Mouse (Mus musculus) gastrocnemius, adult 18-20 months (tissue): ENCODE measurements around the gene Fam118a. TPM values are rescaled to one million over a fixed set of nuclear protein-coding genes. Genes with fewer than 3 reads are reported as not detected.
"Not testable (repeated sequence)": the region's sequence is repeated elsewhere in the genome, so short reads cannot be mapped to it uniquely, and the experiment has no call there.

Experiments used
- DNase-seq: peaks from one replicate; pipeline ENCODE4 v3.0.0; 2021; ENCODE audit warnings: low spot score
- long read RNA-seq, 2 experiments: library from polyadenylated mRNA; stranded (forward); transcript quantifications; one replicate each; pipeline ENCODE4 v2.0.0; 2021
- total RNA-seq, 2 experiments: library from RNA; stranded (reverse); gene quantifications; 2 replicates each; pipeline ENCODE4 v1.2.3; 2021

Gene Fam118a
- total RNA-seq: 1 to 10 TPM; 3.9 to 4.5 TPM
- long read RNA-seq, experiment 1, partial matches to known transcripts: 1 of 9 reads
- long read RNA-seq, experiment 1, other reads (novel, unspliced or antisense): 4 of 9 reads
- long read RNA-seq, experiment 2, transcript Fam118a-201 (9 exons, 2,518 nt): major isoform, 6 of 12 reads
- long read RNA-seq, experiment 2, partial matches to known transcripts: 1 of 12 reads
- long read RNA-seq, experiment 2, other reads (novel, unspliced or antisense): 5 of 12 reads

DNA sequence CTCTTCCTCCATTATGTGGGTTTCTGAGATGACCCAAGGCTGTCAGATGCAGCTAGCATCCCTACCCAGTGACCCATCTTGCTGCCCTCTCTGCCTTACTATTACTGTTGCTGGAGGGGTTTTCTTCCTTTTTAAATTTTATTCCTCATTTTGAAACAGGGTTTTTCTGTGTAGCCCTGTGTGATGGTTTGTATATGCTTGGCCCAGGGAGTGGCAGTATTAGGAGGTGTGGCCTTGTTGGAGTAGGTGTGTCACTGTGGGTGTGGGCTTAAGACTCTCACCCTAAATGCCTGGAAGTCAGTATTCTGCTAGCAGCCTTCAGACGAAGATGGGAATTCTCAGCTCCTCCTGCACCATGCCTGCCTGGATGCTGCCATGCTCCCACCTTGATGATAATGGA lies at the start of gene Fam118a:
Gene Fam118a, plus strand, starts transcription at position 301 of the 400 bp plus-strand sequence.
- not testable (repeated sequence) for DNase-seq

- peak; percentile 65 for DNase-seq
Measured at GRCm38 (mm10) chr15:84981609-84982313, 47.0 kb upstream of the Fam118a start.

GRCm38 (mm10) chr15:84982888-84983287 lies 45.9 kb upstream of the Fam118a start:
- no peak for DNase-seq

GRCm38 (mm10) chr15:84983721-84984120 lies 45.0 kb upstream of the Fam118a start:
- DNase-seq: no peak

- DNase-seq: no peak
Measured at GRCm38 (mm10) chr15:84985516-84986160, 43.1 kb upstream of the Fam118a start.

GRCm38 (mm10) chr15:84986171-84987019 lies 42.4 kb upstream of the Fam118a start:
- no peak for DNase-seq

- peak; percentile 44 for DNase-seq
Measured at GRCm38 (mm10) chr15:84987020-84987815, 41.5 kb upstream of the Fam118a start.

GRCm38 (mm10) chr15:84987874-84988825 lies 40.6 kb upstream of the Fam118a start, which contains the start of gene 5031439G07Rik:
Gene 5031439G07Rik, minus strand, starts transcription at chr15:84988551.
- peak; percentile 95 for DNase-seq

- no peak for DNase-seq
Measured at GRCm38 (mm10) chr15:84989098-84989497, 39.6 kb upstream of the Fam118a start.

GRCm38 (mm10) chr15:84989771-84990170 lies 39.0 kb upstream of the Fam118a start:
- DNase-seq: no peak

DNA sequence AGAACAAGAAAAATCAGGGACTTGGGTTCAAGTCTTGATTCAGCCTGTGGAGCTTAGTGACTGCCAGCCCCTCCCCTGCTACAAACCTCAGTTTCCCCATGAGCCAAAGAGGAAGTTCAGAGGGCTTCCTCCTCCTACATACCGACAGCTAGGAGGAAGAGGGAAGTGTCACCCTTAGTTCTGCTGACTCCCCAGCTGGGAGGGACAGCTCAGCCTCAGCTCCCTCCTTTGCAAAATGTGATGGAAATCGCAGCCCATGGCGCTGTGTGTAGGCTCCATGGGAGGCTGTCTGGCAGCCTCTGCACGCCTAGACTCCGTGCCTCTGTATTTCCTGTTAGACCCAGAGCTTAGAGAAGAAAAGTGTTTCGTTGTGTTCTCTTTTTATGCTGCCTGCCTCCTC lies 34.2 kb upstream of the Fam118a start:
- DNase-seq: no peak

DNA sequence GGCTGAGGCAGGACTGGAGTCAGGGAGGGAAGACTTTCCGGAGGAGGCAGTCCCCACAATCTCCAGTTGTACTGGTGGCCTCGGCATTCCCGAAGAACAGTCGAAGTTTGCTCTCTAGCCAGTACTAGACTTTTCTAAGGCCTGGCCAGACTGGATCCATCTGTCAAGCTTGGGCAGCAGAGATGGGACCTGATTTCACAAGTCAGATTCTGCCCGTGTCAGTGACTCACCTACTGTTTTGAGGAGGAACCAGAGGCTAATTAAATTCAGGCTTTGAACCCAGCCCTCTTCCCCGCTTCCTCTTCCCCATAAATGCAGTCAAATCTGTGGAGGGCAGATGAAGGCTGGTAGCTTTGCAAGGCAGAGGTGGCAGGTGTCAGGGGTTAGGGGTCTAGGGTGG lies 33.7 kb upstream of the Fam118a start:
- DNase-seq: no peak

GRCm38 (mm10) chr15:84995967-84996366 lies 32.8 kb upstream of the Fam118a start:
- DNase-seq: peak; percentile 77

GRCm38 (mm10) chr15:84997768-84998454 lies 30.8 kb upstream of the Fam118a start:
- no peak for DNase-seq

GRCm38 (mm10) chr15:84999911-85000310 lies 28.8 kb upstream of the Fam118a start:
- DNase-seq: no peak

DNA sequence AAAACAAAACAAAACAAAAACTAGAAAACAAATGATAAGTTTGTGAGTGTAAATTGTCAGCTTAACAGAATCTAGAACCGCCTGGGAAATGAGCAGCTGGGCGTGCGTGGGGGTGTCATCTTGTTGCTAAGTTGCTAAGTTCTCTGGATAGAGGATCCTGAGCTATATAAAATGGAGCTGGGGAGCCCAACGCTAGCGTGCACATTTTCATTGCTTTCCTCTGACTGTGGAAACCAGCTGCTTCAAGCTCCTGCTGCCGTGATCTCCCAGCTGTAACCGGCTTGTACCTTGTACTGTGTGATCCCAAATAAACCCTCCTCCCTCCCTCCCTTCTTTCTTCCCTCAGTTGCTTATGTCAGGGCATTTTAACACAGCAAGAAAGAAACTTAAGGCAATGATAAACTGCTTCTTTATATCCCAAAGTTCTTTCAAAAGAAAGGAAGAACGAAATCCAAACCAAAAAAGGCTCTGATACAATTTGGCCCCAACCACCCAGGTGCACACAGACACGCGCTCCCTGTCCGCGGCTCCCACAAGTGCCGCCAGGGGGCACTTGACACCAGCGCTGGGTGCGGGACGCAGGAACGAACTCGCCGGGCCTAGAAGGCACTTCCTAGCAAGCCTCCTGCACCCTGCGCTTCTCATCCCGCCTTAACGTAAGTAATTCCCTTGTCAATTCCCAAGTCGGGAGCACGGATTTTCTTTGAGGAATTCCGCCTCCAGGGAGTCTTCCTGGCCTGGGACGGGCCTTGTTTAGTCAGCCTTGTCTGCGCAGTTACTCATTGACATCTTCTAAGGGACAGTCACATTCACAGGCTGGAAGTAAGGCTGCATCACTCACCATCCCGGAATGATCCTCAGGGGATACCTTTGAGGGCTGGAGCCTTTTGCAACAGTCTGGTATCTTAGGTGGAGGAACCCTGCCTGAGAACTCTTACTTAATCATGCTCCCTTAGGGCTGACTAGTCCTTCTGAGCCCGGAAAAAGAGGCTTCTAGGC lies 27.5 kb upstream of the Fam118a start:
- peak; percentile 67 for DNase-seq

DNA sequence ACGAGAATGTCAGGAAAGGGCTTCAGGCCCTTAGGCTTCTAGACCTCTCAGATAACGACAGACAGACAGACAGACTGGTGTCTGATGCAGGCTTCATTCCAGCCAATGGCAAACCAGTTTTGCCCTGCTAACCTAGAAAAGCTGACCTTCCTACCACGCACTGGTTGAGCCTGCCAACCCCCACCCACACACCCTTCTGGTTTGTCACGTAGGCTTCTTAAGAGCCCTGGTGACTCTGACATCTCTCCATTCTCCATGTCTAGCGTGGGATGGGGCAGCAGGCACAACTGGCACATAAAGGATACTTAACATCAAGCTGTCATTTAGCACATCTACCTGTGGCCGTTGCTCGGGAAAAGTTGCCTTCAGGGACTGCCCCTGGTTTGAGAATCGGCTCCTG lies 19.1 kb upstream of the Fam118a start:
- DNase-seq: no peak
